Mouse (Mus musculus) heart, embryonic 14.5 days (tissue): ENCODE data around the gene Pcdh17. TPM values are rescaled to one million over a fixed set of nuclear protein-coding genes. Genes with fewer than 3 reads are reported as not detected.

ENCODE experiments used
- ATAC-seq: fragments of 200-750 bp; cut with Nextera tagmentation; 2 replicates; pipeline ENCODE4 v1.8.0; 2017; ENCODE audit warnings: low read depth, moderate TSS enrichment; ENCODE audit not compliant: insufficient number of reproducible peaks, insufficient read depth, low FRiP score
- H3K27ac ChIP-seq, 2 experiments: fragments of 200-500 bp in 1 of 2; fragments of 300-500 bp in 1 of 2; sonication (generic) in 1 of 2; replicated peaks in 1 of 2; 2 replicates each; pipeline ENCODE4 v1.5.1; 2012 to 2014; ENCODE audit warnings: low read depth in 2 of 2, low read length in 2 of 2, control low read depth in 1 of 2, mild to moderate bottlenecking in 1 of 2, mixed read lengths in 1 of 2; ENCODE audit not compliant: control insufficient read depth in 1 of 2, insufficient read depth in 1 of 2
- H3K27me3 ChIP-seq: fragments of 300-500 bp; sonication (generic); 2 replicates; pipeline ENCODE4 v1.6.1; 2014; ENCODE audit warnings: mild to moderate bottlenecking, low read length, control low read depth; ENCODE audit not compliant: control insufficient read depth, insufficient read depth
- H3K36me3 ChIP-seq: fragments of 300-500 bp; sonication (generic); 2 replicates; pipeline ENCODE4 v1.6.1; 2014; ENCODE audit warnings: mild to moderate bottlenecking, control low read depth, low read length, mixed read lengths; ENCODE audit not compliant: control insufficient read depth, insufficient read depth
- H3K4me1 ChIP-seq, 2 experiments: fragments of 200-500 bp in 1 of 2; fragments of 300-500 bp in 1 of 2; sonication (generic) in 1 of 2; 2 replicates each; pipeline ENCODE4 v1.6.1; 2012 to 2014; ENCODE audit warnings: low read length in 2 of 2, control low read depth in 1 of 2, mixed read lengths in 1 of 2; ENCODE audit not compliant: control insufficient read depth in 2 of 2, insufficient read depth in 2 of 2
- H3K4me2 ChIP-seq: fragments of 300-500 bp; sonication (generic); 2 replicates; pipeline ENCODE4 v1.6.1; 2014; ENCODE audit warnings: mild to moderate bottlenecking, low read length
- H3K4me3 ChIP-seq, 2 experiments: fragments of 200-500 bp in 1 of 2; fragments of 300-500 bp in 1 of 2; sonication (generic) in 1 of 2; 2 replicates each; pipeline ENCODE4 v1.5.1; 2012 to 2014; ENCODE audit warnings: low read length in 2 of 2, mild to moderate bottlenecking in 2 of 2, control low read depth in 1 of 2, low read depth in 1 of 2, moderate library complexity in 1 of 2; ENCODE audit not compliant: control insufficient read depth in 1 of 2, insufficient read depth in 1 of 2
- H3K9ac ChIP-seq: fragments of 300-500 bp; sonication (generic); 2 replicates; pipeline ENCODE4 v1.6.1; 2014; ENCODE audit warnings: mild to moderate bottlenecking, low read length
- H3K9me3 ChIP-seq: fragments of 300-500 bp; sonication (generic); 2 replicates; pipeline ENCODE4 v1.6.1; 2016; ENCODE audit warnings: low read length, control low read depth; ENCODE audit not compliant: control insufficient read depth
- WGBS: fragments of 180-500 bp; shearing (Covaris S2); extraction: QIAGEN DNeasy Blood & Tissue Kit; methylation state at CpG from one replicate; pipeline ENCODE4 v1.1.7; 2014; 5-methylcytosine and 5-hydroxymethylcytosine counted together
- polyA plus RNA-seq: library from polyadenylated mRNA; unstranded; fragments of >200 nt; fragmentation: Nextera tagmentation; extraction: Ambion mirVana; gene quantifications from 2 replicates; pipeline ENCODE4 v1.2.1, GENCODE M21; 2014

Gene Pcdh17
- polyA plus RNA-seq, result 3.5 TPM in 2 replicates

DNA sequence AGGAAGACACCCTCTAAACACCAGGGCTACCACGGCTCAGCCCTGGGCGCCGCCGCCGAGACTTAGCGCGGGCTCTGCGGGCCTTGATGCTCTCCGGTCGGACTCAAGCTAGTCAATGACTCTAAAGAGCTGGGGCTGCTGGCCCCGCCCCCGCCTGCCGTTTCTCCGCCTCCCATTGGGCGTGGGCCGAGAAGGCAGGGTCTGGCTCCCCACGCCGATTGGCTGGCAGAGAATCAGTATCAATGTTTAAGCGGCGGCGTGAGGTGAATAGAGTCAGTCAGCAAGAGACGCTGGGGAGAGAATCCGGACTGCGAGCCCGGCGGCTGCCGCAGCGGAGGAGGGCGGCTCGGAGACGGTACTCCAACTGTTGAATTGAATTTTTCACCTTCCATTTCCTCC is at the start of gene Pcdh17:
Gene Pcdh17, plus strand, starts transcription at position 276 of the 399 bp plus-strand sequence.
- Histone ChIP-seq H3K9me3 (no peaks in the 10 kb centered on the region), H3K27ac (peak within 1 kb of the TSS; percentile 48 to 57; a peak in 2 of 4 replicates), H3K27me3 (peaks cover 33% of the 10 kb centered on the region), H3K4me3 (peak within 1 kb of the TSS; percentile 63 to 76), H3K4me1 (peaks cover 12 to 31% of the 10 kb centered on the region in 2 experiments; a peak in 3 of 4 replicates), H3K9ac (peak within 1 kb of the TSS; percentile 68), H3K4me2 (peak within 1 kb of the TSS; percentile 99), H3K36me3 (no peaks in the 10 kb centered on the region)
- WGBS, result 1% methylated on average over 31 of the region's 31 CpGs
- ATAC-seq, result peak; percentile 94

DNA sequence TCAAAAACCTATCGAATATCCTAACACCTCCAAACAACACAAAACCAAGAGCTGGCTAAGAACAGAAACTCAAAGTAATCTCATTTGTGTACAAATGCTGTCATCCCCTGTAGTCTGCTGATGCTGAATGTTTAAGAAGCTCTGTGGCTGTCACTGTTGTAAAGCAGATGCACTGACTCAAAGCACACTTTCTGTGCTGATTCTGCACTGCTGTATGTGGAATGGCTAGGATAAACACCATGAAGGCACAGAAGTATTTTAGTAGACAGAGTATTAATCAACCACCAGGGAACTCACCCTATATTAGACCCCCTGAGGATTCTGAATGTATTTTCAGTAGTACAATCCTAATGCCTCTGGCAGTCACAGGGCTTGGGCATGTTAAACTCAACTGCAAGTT is 46.2 kb upstream of the Pcdh17 start:
- ATAC-seq, result no peak
- Histone ChIP-seq H3K4me2 (no peak overlapping the region), H3K4me3 (no peak overlapping the region), H3K27me3 (no peaks in the 10 kb centered on the region), H3K4me1 (no peaks in the 10 kb centered on the region), H3K36me3 (no peaks in the 10 kb centered on the region), H3K27ac (no peak overlapping the region), H3K9me3 (no peaks in the 10 kb centered on the region), H3K9ac (no peak overlapping the region)
- WGBS, result 64% methylated on average over 1 of the region's 1 CpGs

DNA sequence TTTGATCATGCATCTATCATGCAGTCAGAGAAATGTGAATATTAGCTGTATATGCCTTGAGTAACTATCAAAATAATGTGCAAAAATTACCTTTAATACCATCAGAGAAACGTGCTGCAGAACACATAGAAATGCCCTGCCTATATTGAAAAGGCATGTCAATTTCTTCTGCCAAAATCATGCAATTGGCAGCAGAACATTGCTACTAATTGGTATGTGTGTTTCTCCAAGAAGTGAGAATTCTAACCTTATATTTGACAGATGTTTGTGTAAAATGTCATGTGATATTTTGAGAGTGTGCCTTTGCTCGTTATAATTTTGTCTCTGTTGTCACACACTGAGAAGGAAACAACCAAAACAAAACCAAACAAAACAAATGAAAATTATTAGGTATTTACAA is 18.6 kb upstream of the Pcdh17 start:
- no peaks in the 10 kb centered on the region for H3K4me1 ChIP-seq
- H3K27me3 ChIP-seq, result no peaks in the 10 kb centered on the region
- no peaks in the 10 kb centered on the region for H3K36me3 ChIP-seq
- no peak overlapping the region for H3K4me3 ChIP-seq
- H3K27ac ChIP-seq, result no peak overlapping the region
- no peak overlapping the region for H3K4me2 ChIP-seq
- no peak overlapping the region for H3K9ac ChIP-seq
- no peak for ATAC-seq
- no peaks in the 10 kb centered on the region for H3K9me3 ChIP-seq
- WGBS, result 58% methylated on average over 2 of the region's 2 CpGs

DNA sequence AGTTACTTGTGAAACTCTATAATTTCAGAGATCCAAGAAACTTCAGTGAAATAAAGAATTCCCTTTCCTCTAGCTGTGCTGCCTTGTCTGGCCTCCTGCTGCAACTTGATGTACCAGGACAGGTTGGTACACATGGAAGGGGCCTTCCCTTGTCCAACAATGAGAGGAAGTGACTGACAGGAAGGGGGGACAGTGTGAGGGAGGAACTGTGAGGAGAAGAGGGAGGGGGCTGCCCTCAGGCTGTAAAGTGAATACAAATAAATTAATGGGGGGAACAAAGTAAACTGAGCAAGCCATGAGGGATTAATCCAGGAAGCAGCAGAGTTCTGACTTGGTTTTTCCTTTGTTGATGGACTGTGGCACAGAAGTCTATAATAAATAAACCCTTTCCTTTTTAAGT is 16.7 kb upstream of the Pcdh17 start:
- H3K9ac ChIP-seq, result no peak overlapping the region
- H3K36me3 ChIP-seq, result no peaks in the 10 kb centered on the region
- H3K4me3 ChIP-seq, result no peak overlapping the region
- H3K9me3 ChIP-seq, result no peaks in the 10 kb centered on the region
- H3K4me1 ChIP-seq, result no peaks in the 10 kb centered on the region
- peak; percentile 79; the same call in 1 of the 2 replicates for ATAC-seq
- no peak overlapping the region for H3K4me2 ChIP-seq
- H3K27me3 ChIP-seq, result no peaks in the 10 kb centered on the region
- H3K27ac ChIP-seq, result no peak overlapping the region

DNA sequence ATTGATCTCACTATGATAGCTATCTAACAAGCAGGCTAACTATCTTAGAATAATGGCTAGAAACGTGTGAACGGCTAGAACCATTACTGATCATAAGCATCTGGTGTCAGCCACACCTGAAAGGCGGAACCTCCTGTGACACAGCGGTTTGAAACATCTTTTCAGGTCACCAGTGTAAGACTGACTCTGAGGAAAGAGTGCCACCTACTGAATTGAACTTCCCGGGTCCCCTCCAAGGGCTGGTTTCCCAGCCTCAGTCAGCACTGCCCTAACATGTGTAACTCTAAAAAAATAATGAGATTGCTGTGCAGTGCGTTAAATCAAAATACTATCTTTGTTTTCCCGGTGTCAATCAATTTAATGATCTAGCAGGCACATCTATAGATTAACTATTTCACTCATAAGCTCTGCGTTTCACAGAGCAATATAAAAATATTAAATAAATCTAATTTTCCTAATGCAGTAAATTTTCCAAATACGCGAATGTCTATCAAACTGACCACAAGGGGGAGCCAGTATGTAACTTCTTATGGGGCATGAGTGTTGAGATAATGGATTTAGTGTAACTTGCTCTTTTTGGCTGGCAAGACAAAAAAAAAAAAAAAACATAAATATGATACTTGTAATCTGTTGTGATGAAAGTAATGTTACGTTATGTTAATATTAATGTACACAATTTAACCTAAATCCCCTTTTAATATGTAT is 5.1 kb upstream of the Pcdh17 start:
- no peaks in the 10 kb centered on the region for H3K4me1 ChIP-seq
- WGBS, result 28% methylated on average over 11 of the region's 11 CpGs
- H3K36me3 ChIP-seq, result no peaks in the 10 kb centered on the region
- no peak overlapping the region for H3K4me3 ChIP-seq
- H3K9ac ChIP-seq, result no peak overlapping the region
- no peak for ATAC-seq
- no peaks in the 10 kb centered on the region for H3K27me3 ChIP-seq
- no peak overlapping the region for H3K27ac ChIP-seq
- no peak overlapping the region for H3K4me2 ChIP-seq
- H3K9me3 ChIP-seq, result no peaks in the 10 kb centered on the region

DNA sequence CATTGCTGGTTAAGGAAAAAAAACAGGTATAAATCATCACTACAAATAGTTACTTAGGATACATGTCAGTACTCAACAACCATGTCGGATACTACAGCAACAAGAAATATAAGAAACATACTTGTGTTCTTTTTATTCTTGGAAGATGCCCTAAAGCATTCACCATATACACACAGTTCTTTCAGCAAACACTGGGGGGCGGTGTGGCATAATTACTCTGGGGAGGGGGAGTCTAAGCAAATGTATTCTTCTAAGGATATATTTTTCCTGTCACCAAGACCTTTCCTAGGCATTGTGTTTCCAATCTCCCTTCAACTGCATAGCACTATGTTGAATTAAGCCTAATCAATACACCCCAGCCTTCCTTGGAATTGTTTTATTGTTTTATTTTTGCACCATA is 2.5 kb upstream of the Pcdh17 start:
- 8% methylated on average over 2 of the region's 2 CpGs for WGBS
- no peaks in the 10 kb centered on the region for H3K9me3 ChIP-seq
- H3K4me1 ChIP-seq, result peaks cover 0 to 11% of the 10 kb centered on the region in 2 experiments; a peak in 2 of 4 replicates
- H3K27ac ChIP-seq, result no peak overlapping the region
- H3K4me3 ChIP-seq, result no peak overlapping the region
- H3K27me3 ChIP-seq, result peaks cover 9% of the 10 kb centered on the region; the same call in 1 of the 2 replicates
- no peak overlapping the region for H3K4me2 ChIP-seq
- no peak for ATAC-seq
- no peaks in the 10 kb centered on the region for H3K36me3 ChIP-seq
- no peak overlapping the region for H3K9ac ChIP-seq

DNA sequence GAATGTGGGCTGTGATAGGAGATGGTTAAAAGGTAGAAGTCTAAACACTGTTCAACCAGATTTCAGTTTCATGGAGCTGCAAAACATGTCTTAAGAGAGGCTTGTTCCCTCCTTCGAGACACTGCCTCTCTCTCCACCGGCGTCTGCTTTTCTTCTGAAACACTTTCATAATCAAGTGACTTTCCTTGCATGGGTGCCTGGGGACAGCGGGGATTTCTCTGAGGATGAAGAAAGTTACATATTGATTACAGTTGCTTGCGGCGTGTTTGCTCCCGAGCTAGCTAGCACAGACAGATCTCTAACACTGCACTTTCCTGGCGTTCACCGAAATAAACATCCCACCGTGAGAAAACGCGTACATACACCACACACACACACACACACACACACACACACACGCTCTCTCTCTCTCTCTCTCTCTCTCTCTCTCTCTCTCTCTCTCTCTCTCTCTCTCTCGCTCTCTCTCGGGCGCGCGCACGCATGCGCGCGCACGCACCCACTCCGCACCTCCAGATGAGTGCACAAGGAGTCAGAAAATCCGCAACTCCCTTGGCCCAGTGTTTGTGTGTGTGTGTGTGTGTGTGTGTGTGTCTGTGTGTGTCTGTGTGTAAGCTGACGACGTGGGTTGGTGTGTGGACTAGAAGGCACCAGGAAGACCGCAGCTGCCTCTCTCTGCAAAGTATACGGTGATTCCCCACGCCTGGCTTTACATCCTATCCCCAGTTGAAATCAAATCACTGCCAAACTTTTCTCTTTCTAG is 655 bp upstream of the Pcdh17 start:
- H3K9ac ChIP-seq, result peak overlapping the region; percentile 68
- H3K4me1 ChIP-seq, result peaks cover 9 to 27% of the 10 kb centered on the region in 2 experiments; a peak in 3 of 4 replicates
- no peaks in the 10 kb centered on the region for H3K36me3 ChIP-seq
- peak overlapping the region; percentile 48 to 57; a peak in 2 of 4 replicates for H3K27ac ChIP-seq
- H3K4me2 ChIP-seq, result peak overlapping the region; percentile 99
- peaks cover 27% of the 10 kb centered on the region for H3K27me3 ChIP-seq
- peak; percentile 59; the same call in 1 of the 2 replicates for ATAC-seq
- H3K9me3 ChIP-seq, result no peaks in the 10 kb centered on the region
- peak overlapping the region; percentile 63 to 76 for H3K4me3 ChIP-seq
- WGBS, result under 1% methylated on average over 29 of the region's 30 CpGs
